Mouse (Mus musculus): ENCODE data around the gene Upf1.
A peak's percentile ranks its signal among the peaks of the same experiment; 100 is the strongest.

- TF ChIP-seq EP300 (IDR thresholded peaks at IDR 0.05; ENCODE audit: insufficient read depth, low read depth, low read length) (no peak), CTCF (IDR thresholded peaks at IDR 0.05; ENCODE audit: low read depth, low read length) (peak; percentile 59), POLR2A (IDR thresholded peaks at IDR 0.05; ENCODE audit: insufficient read depth, low read length) (no peak)
These were observed 7.7 kb upstream of the Upf1 start for GRCm38 (mm10) chr8:70360769-70361168.

Data from ES-Bruce4 (cell line).